Mouse (Mus musculus) hindbrain, embryonic 10.5 days (tissue): ENCODE measurements around the gene Knop1. TPM values are rescaled to one million over a fixed set of nuclear protein-coding genes. Genes with fewer than 3 reads are reported as not detected.
A peak's percentile ranks its signal among the peaks of the same experiment; 100 is the strongest.

Experiments used
- DNase-seq: peaks from one replicate; pipeline ENCODE4 v3.0.0-alpha.2; 2017; ENCODE audit warnings: low spot score
- H3K27ac ChIP-seq: fragments of 300-500 bp; sonication (generic); 2 replicates; pipeline ENCODE4 v1.5.1; 2016; ENCODE audit warnings: mild to moderate bottlenecking, moderate library complexity
- H3K27me3 ChIP-seq: fragments of 300-500 bp; sonication (generic); 2 replicates; pipeline ENCODE4 v1.6.1; 2016; ENCODE audit warnings: mild to moderate bottlenecking; ENCODE audit not compliant: poor library complexity, insufficient read depth, severe bottlenecking
- H3K36me3 ChIP-seq: fragments of 300-500 bp; sonication (generic); 2 replicates; pipeline ENCODE4 v1.6.1; 2016; ENCODE audit warnings: mild to moderate bottlenecking, moderate library complexity
- H3K4me1 ChIP-seq: fragments of 300-500 bp; sonication (generic); replicated peaks from 2 replicates; pipeline ENCODE4 v1.6.1; 2016; ENCODE audit warnings: mild to moderate bottlenecking
- H3K4me3 ChIP-seq: fragments of 300-500 bp; sonication (generic); 2 replicates; pipeline ENCODE4 v1.5.1; 2016; ENCODE audit warnings: mild to moderate bottlenecking, moderate library complexity
- H3K9me3 ChIP-seq: fragments of 300-500 bp; sonication (generic); 2 replicates; pipeline ENCODE4 v1.6.1; 2016; ENCODE audit warnings: mild to moderate bottlenecking, moderate library complexity
- WGBS: fragments of 180-500 bp; shearing (Covaris S2); methylation state at CpG from one replicate; pipeline ENCODE4 v1.1.7; 2016; 5-methylcytosine and 5-hydroxymethylcytosine counted together
- polyA plus RNA-seq: library from polyadenylated mRNA; unstranded; fragments of >200 nt; fragmentation: Nextera tagmentation; extraction: Ambion mirVana; gene quantifications from 2 replicates; pipeline ENCODE4 v1.2.1, GENCODE M21; 2016

The Knop1 gene
- 105 and 137 TPM in 2 replicates for polyA plus RNA-seq

GRCm38 (mm10) chr7:118855877-118856304, at the start of gene Knop1:
Gene Knop1, minus strand, starts transcription at chr7:118856254.
- Histone ChIP-seq H3K27ac (peak within 1 kb of the TSS; percentile 91), H3K9me3 (no peaks in the 10 kb centered on the region), H3K4me3 (peak within 1 kb of the TSS; percentile 85), H3K27me3 (no peaks in the 10 kb centered on the region), H3K36me3 (peaks cover 55% of the 10 kb centered on the region), H3K4me1 (peaks cover 21% of the 10 kb centered on the region)
- WGBS = under 1% methylated on average over 46 of the region's 46 CpGs
- DNase-seq = no peak

GRCm38 (mm10) chr7:118904530-118904929, 48.5 kb upstream of the Knop1 start:
- Histone ChIP-seq H3K4me1 (peaks cover 39% of the 10 kb centered on the region), H3K27me3 (no peaks in the 10 kb centered on the region), H3K27ac (peak overlapping the region; percentile 40; the same call in 1 of the 2 replicates), H3K4me3 (no peak overlapping the region), H3K9me3 (no peaks in the 10 kb centered on the region), H3K36me3 (no peaks in the 10 kb centered on the region)
- no peak for DNase-seq
- WGBS = 90% methylated on average over 4 of the region's 4 CpGs

GRCm38 (mm10) chr7:118903879-118904278, 47.8 kb upstream of the Knop1 start:
- peak overlapping the region; percentile 40; the same call in 1 of the 2 replicates for H3K27ac ChIP-seq
- no peaks in the 10 kb centered on the region for H3K27me3 ChIP-seq
- peaks cover 39% of the 10 kb centered on the region for H3K4me1 ChIP-seq
- H3K4me3 ChIP-seq = no peak overlapping the region
- DNase-seq = no peak
- 87% methylated on average over 9 of the region's 9 CpGs for WGBS
- no peaks in the 10 kb centered on the region for H3K9me3 ChIP-seq
- H3K36me3 ChIP-seq = no peaks in the 10 kb centered on the region

- peaks cover 38% of the 10 kb centered on the region for H3K4me1 ChIP-seq
- H3K4me3 ChIP-seq = no peak overlapping the region
- peak overlapping the region; percentile 16; the same call in 1 of the 2 replicates for H3K27ac ChIP-seq
- WGBS = 81% methylated on average over 13 of the region's 13 CpGs
- H3K9me3 ChIP-seq = no peaks in the 10 kb centered on the region
- H3K27me3 ChIP-seq = no peaks in the 10 kb centered on the region
- DNase-seq = no peak
- no peaks in the 10 kb centered on the region for H3K36me3 ChIP-seq
These were observed 46.9 kb upstream of the Knop1 start for GRCm38 (mm10) chr7:118902944-118903343.

GRCm38 (mm10) chr7:118900090-118900489, 44.0 kb upstream of the Knop1 start:
- WGBS = 74% methylated on average over 2 of the region's 2 CpGs
- Histone ChIP-seq H3K27ac (peak overlapping the region; percentile 68), H3K4me3 (no peak overlapping the region), H3K36me3 (no peaks in the 10 kb centered on the region), H3K27me3 (no peaks in the 10 kb centered on the region), H3K4me1 (peaks cover 51% of the 10 kb centered on the region), H3K9me3 (no peaks in the 10 kb centered on the region)
- no peak for DNase-seq

- Histone ChIP-seq H3K9me3 (no peaks in the 10 kb centered on the region), H3K36me3 (no peaks in the 10 kb centered on the region)
- no peak for DNase-seq
These were observed 42.0 kb upstream of the Knop1 start for GRCm38 (mm10) chr7:118898063-118898462.

GRCm38 (mm10) chr7:118895469-118896450, 39.7 kb upstream of the Knop1 start:
- Histone ChIP-seq H3K27me3 (no peaks in the 10 kb centered on the region), H3K4me3 (no peak overlapping the region), H3K36me3 (no peaks in the 10 kb centered on the region), H3K27ac (peak overlapping the region; percentile 83), H3K9me3 (no peaks in the 10 kb centered on the region), H3K4me1 (peaks cover 75% of the 10 kb centered on the region)
- DNase-seq = no peak
- WGBS = 38% methylated on average over 10 of the region's 10 CpGs

More at GRCm38 (mm10) chr7:118898063-118898462, 42.0 kb upstream of the Knop1 start:
- Histone ChIP-seq H3K4me3 (no peak overlapping the region), H3K27ac (peak overlapping the region; percentile 83; the same call in 1 of the 2 replicates), H3K4me1 (peaks cover 55% of the 10 kb centered on the region), H3K27me3 (no peaks in the 10 kb centered on the region)

- H3K36me3 ChIP-seq = no peaks in the 10 kb centered on the region
- H3K9me3 ChIP-seq = no peaks in the 10 kb centered on the region
- peak overlapping the region; percentile 83 for H3K27ac ChIP-seq
- 6% methylated on average over 3 of the region's 3 CpGs for WGBS
- H3K4me3 ChIP-seq = no peak overlapping the region
- H3K27me3 ChIP-seq = 0 out of 2 replicates have a peak, but pooled peaks cover 4% of the 10 kb centered on the region
- DNase-seq = peak; percentile 65
- peaks cover 79% of the 10 kb centered on the region for H3K4me1 ChIP-seq
These were observed 33.1 kb upstream of the Knop1 start for GRCm38 (mm10) chr7:118889046-118889680.

GRCm38 (mm10) chr7:118887303-118888055, 31.4 kb upstream of the Knop1 start:
- WGBS = 22% methylated on average over 6 of the region's 6 CpGs
- DNase-seq = peak; percentile 50
- no peaks in the 10 kb centered on the region for H3K9me3 ChIP-seq
- H3K4me3 ChIP-seq = no peak overlapping the region
- H3K4me1 ChIP-seq = peaks cover 82% of the 10 kb centered on the region
- H3K27ac ChIP-seq = peak overlapping the region; percentile 83
- H3K36me3 ChIP-seq = no peaks in the 10 kb centered on the region
- H3K27me3 ChIP-seq = 0 out of 2 replicates have a peak, but pooled peaks cover 4% of the 10 kb centered on the region

GRCm38 (mm10) chr7:118884969-118885368, 28.9 kb upstream of the Knop1 start:
- Histone ChIP-seq H3K36me3 (no peaks in the 10 kb centered on the region), H3K4me3 (no peak overlapping the region), H3K27me3 (0 out of 2 replicates have a peak, but pooled peaks cover 4% of the 10 kb centered on the region), H3K4me1 (peaks cover 61% of the 10 kb centered on the region), H3K9me3 (no peaks in the 10 kb centered on the region), H3K27ac (peak overlapping the region; percentile 23; the same call in 1 of the 2 replicates)
- no peak for DNase-seq
- 80% methylated on average over 4 of the region's 4 CpGs for WGBS

- Histone ChIP-seq H3K27me3 (0 out of 2 replicates have a peak, but pooled peaks cover 4% of the 10 kb centered on the region), H3K9me3 (no peaks in the 10 kb centered on the region), H3K4me1 (peaks cover 52% of the 10 kb centered on the region), H3K36me3 (no peaks in the 10 kb centered on the region), H3K27ac (0 out of 2 replicates have a peak overlapping the region, but pooled peaks have one; percentile 53), H3K4me3 (no peak overlapping the region)
- 86% methylated on average over 4 of the region's 4 CpGs for WGBS
- no peak for DNase-seq
These were observed 27.9 kb upstream of the Knop1 start for GRCm38 (mm10) chr7:118883957-118884356.

- Histone ChIP-seq H3K36me3 (no peaks in the 10 kb centered on the region), H3K9me3 (no peaks in the 10 kb centered on the region), H3K4me1 (peaks cover 12% of the 10 kb centered on the region; the same call in 1 of the 2 replicates), H3K27me3 (no peaks in the 10 kb centered on the region), H3K27ac (no peak overlapping the region), H3K4me3 (no peak overlapping the region)
- no peak for DNase-seq
- WGBS = 87% methylated on average over 3 of the region's 3 CpGs
These were observed 23.5 kb upstream of the Knop1 start for GRCm38 (mm10) chr7:118879466-118880029.
